In the genomic region with DNA sequence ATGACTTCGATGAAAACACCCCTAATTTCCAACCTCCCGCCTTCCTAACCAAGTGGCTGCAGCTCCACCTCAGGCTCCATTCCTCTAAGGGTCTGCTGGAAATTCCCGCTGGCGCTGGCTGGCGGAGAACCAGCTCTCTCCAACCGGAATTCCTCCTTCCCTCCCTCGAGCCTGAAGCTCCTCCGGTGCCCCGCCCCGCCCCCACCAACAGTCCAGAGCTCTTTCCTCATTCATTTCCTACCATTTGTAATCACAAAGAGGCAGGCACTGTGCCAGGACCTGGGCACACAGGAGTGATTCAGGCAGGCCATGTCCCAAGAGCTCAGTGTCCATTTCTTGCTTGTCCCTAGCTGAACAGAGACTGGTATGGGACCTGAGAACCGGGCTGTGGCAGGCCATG, we compare ENCODE assay signal across 10 mouse cellular contexts. TPM values are rescaled to one million over a fixed set of nuclear protein-coding genes. Genes with fewer than 3 reads are reported as not detected.
DNase-seq lines count a peak whose midpoint lies in the region; ATAC-seq and TF ChIP-seq lines count a peak whose summit lies in the region.
"Had no signal": no experiment of that assay in that cellular context is flagged by ENCODE, and none has a peak within 500 bp of the region (broad histone marks: within the 10 kb centered on the region; RNA-seq: fewer than 3 reads in every experiment).

No protein-coding gene starts in this region.

- H3K36me3 ChIP-seq in intestine, postnatal 0 days (ENCODE audit: control insufficient read depth, insufficient read depth): no peaks in the 10 kb centered on the region
- H3K36me3 ChIP-seq in limb, embryonic 13.5 days: no peaks in the 10 kb centered on the region
- no peaks in the 10 kb centered on the region for H3K36me3 ChIP-seq in midbrain, embryonic 15.5 days (replicated peaks)

- H3K9ac ChIP-seq in intestine, postnatal 0 days (ENCODE audit: low read depth, low read length): no peak overlapping the region
- peak overlapping the region; percentile 2; the same call in 1 of the 2 replicates for H3K9ac ChIP-seq in limb, embryonic 13.5 days
- H3K9ac ChIP-seq in midbrain, embryonic 15.5 days: no peak overlapping the region; the same call in 1 of the 2 replicates

- peak; percentile 28 for DNase-seq in right cerebral cortex, adult 18-20 months
- DNase-seq in right cerebral cortex, postnatal 25 days: no peak
- DNase-seq in embryo, embryonic 11 days: peak; percentile 60
- DNase-seq in heart, adult 18-20 months: peak; percentile 72
- no peak for DNase-seq in spleen, postnatal 4 days (ENCODE audit: low spot score in 2 of 2)

- H3K4me2 ChIP-seq in intestine, postnatal 0 days (replicated peaks; ENCODE audit: low read depth): peak overlapping the region; percentile 24; the same call in 1 of the 2 replicates
- peak overlapping the region; percentile 36 for H3K4me2 ChIP-seq in limb, embryonic 13.5 days (replicated peaks)
- H3K4me2 ChIP-seq in midbrain, embryonic 15.5 days: peak overlapping the region; percentile 16

- H3K27ac ChIP-seq in intestine, postnatal 0 days (ENCODE audit: low read depth, low read length): no peak overlapping the region
- H3K27ac ChIP-seq in limb, embryonic 13.5 days: no peak overlapping the region; the same call in 1 of the 2 replicates
- peak overlapping the region; percentile 51; the same call in 1 of the 2 replicates for H3K27ac ChIP-seq in midbrain, embryonic 15.5 days

- no peak for TF ChIP-seq CTCF in intestine, postnatal 0 days (IDR thresholded peaks at IDR 0.05; ENCODE audit: low read depth)

- peak; percentile 42; the same call in 1 of the 2 replicates for ATAC-seq in intestine, postnatal 0 days
- ATAC-seq in limb, embryonic 13.5 days (ENCODE audit: low FRiP score, low read depth): no peak
- ATAC-seq in midbrain, embryonic 15.5 days (replicated peaks): 0 out of 2 replicates have a peak, but pooled peaks have one; percentile 29

- H3K9me3 ChIP-seq in intestine, postnatal 0 days (ENCODE audit: control insufficient read depth): no peaks in the 10 kb centered on the region
- no peaks in the 10 kb centered on the region for H3K9me3 ChIP-seq in limb, embryonic 13.5 days
- no peaks in the 10 kb centered on the region for H3K9me3 ChIP-seq in midbrain, embryonic 15.5 days
- H3K9me3 ChIP-seq: G1E had no signal

- no peak overlapping the region for H3K4me3 ChIP-seq in intestine, postnatal 0 days (ENCODE audit: low read depth, low read length)
- no peak overlapping the region for H3K4me3 ChIP-seq in limb, embryonic 13.5 days
- no peak overlapping the region for H3K4me3 ChIP-seq in midbrain, embryonic 15.5 days

- WGBS in intestine, postnatal 0 days: 11% methylated on average over 11 of the region's 11 CpGs
- WGBS in limb, embryonic 13.5 days: 10% methylated on average over 11 of the region's 11 CpGs
- WGBS in midbrain, embryonic 15.5 days: 9% methylated on average over 11 of the region's 11 CpGs

- 0 out of 2 replicates have a peak, but pooled peaks cover 7% of the 10 kb centered on the region for H3K4me1 ChIP-seq in intestine, postnatal 0 days (replicated peaks; ENCODE audit: control insufficient read depth, insufficient read depth, low read length)
- peaks cover 29% of the 10 kb centered on the region for H3K4me1 ChIP-seq in limb, embryonic 13.5 days
- peaks cover 42% of the 10 kb centered on the region for H3K4me1 ChIP-seq in midbrain, embryonic 15.5 days

- H3K27me3 ChIP-seq in intestine, postnatal 0 days (replicated peaks; ENCODE audit: control insufficient read depth, insufficient read depth, low read length): peaks cover 15% of the 10 kb centered on the region; the same call in 1 of the 2 replicates
- H3K27me3 ChIP-seq in limb, embryonic 13.5 days: no peaks in the 10 kb centered on the region
- no peaks in the 10 kb centered on the region for H3K27me3 ChIP-seq in midbrain, embryonic 15.5 days (replicated peaks)

RNA-seq across cellular contexts. Expression of a gene that starts 7.9 kb away (rescaled TPM):
- 1 to 10 TPM; 3.8 to 4.5 TPM for total RNA-seq in heart, adult 18-20 months (2021)
- 4.0 and 4.4 TPM in 2 replicates for polyA plus RNA-seq in intestine, postnatal 0 days (2015; fragmentation: Nextera tagmentation; extraction: Ambion mirVana)
- 27.4 and 28.4 TPM in 2 replicates for polyA plus RNA-seq in limb, embryonic 13.5 days (2015; fragmentation: Nextera tagmentation; extraction: Ambion mirVana)
- 90.3 and 100 TPM in 2 replicates for polyA plus RNA-seq in midbrain, embryonic 15.5 days (2015; fragmentation: Nextera tagmentation; extraction: Ambion mirVana)

RNA-seq across cellular contexts. Expression of a gene that starts 42.6 kb away (rescaled TPM):
- total RNA-seq in heart, adult 18-20 months (2021): 1 to 10 TPM; 1.3 TPM
- polyA plus RNA-seq in intestine, postnatal 0 days (2015; fragmentation: Nextera tagmentation; extraction: Ambion mirVana): 3.8 and 3.9 TPM in 2 replicates
- polyA plus RNA-seq in limb, embryonic 13.5 days (2015; fragmentation: Nextera tagmentation; extraction: Ambion mirVana): 30.8 and 32.2 TPM in 2 replicates
- polyA plus RNA-seq in midbrain, embryonic 15.5 days (2015; fragmentation: Nextera tagmentation; extraction: Ambion mirVana): 12.9 and 16.1 TPM in 2 replicates

RNA-seq across cellular contexts. Expression of a gene that starts 43.2 kb away (rescaled TPM):
- total RNA-seq in heart, adult 18-20 months (2021): not detected
- polyA plus RNA-seq in intestine, postnatal 0 days (2015; fragmentation: Nextera tagmentation; extraction: Ambion mirVana): not detected in 2 replicates
- 0.36 TPM in 1 of 2 replicates, not detected in the other for polyA plus RNA-seq in limb, embryonic 13.5 days (2015; fragmentation: Nextera tagmentation; extraction: Ambion mirVana)
- polyA plus RNA-seq in midbrain, embryonic 15.5 days (2015; fragmentation: Nextera tagmentation; extraction: Ambion mirVana): 0.28 and 0.43 TPM in 2 replicates
- total RNA-seq: G1E; layer of hippocampus, postnatal 25 days had no signal

RNA-seq across cellular contexts. Expression of a gene that starts 49.7 kb away (rescaled TPM):
- 1 to 10 TPM; 7.3 to 7.8 TPM for total RNA-seq in heart, adult 18-20 months (2021)
- 8.8 and 9.7 TPM in 2 replicates for polyA plus RNA-seq in intestine, postnatal 0 days (2015; fragmentation: Nextera tagmentation; extraction: Ambion mirVana)
- polyA plus RNA-seq in limb, embryonic 13.5 days (2015; fragmentation: Nextera tagmentation; extraction: Ambion mirVana): 17.7 TPM in 2 replicates
- 51.6 and 51.8 TPM in 2 replicates for polyA plus RNA-seq in midbrain, embryonic 15.5 days (2015; fragmentation: Nextera tagmentation; extraction: Ambion mirVana)

RNA-seq across cellular contexts. Expression of a gene that starts 49.7 kb away (rescaled TPM):
- total RNA-seq in heart, adult 18-20 months (2021): 10 to 100 TPM; 11.0 to 12.6 TPM
- 35.4 and 35.5 TPM in 2 replicates for polyA plus RNA-seq in intestine, postnatal 0 days (2015; fragmentation: Nextera tagmentation; extraction: Ambion mirVana)
- 81.5 and 83.9 TPM in 2 replicates for polyA plus RNA-seq in limb, embryonic 13.5 days (2015; fragmentation: Nextera tagmentation; extraction: Ambion mirVana)
- polyA plus RNA-seq in midbrain, embryonic 15.5 days (2015; fragmentation: Nextera tagmentation; extraction: Ambion mirVana): 104 and 106 TPM in 2 replicates

Comparison
In these comparisons a context has a peak if more than half of its experiments do, and no peak if none do; other contexts are left out.
1. DNase-seq: peak in right cerebral cortex, adult 18-20 months (single experiment), embryo, embryonic 11 days (single experiment) and heart, adult 18-20 months (2 of 2); none in right cerebral cortex, postnatal 25 days (single experiment) and spleen, postnatal 4 days (0 of 2).
2. Peak in every context shown above with its lines, with median percentiles within 50 percentile points of each other: H3K4me2 ChIP-seq.